In the genomic region with DNA sequence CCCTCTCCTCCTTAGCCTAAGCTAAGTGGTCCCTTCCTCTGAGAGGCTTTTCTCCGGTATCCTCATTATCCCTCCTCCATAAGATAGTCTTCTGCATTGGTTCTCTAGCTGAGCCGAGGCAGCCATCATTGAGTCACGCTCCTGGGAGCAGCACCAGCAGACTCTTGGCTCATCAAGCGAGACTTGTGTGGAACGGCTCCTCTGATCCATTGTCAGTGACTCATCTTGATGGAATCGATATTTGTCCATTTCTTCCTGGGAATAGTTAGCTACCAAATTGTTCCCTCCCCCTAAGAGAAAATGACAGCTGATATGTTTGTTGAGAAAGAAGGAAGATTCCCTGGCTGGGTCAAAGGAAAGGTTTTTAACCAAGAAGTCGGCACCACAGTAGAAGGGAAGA, we compare ENCODE assay signal across 24 mouse cellular contexts. TPM values are rescaled to one million over a fixed set of nuclear protein-coding genes. Genes with fewer than 3 reads are reported as not detected.
DNase-seq lines count a peak whose midpoint lies in the region; ATAC-seq lines count a peak whose summit lies in the region.
"Had no signal": no experiment of that assay in that cellular context is flagged by ENCODE, and none has a peak within 500 bp of the region (broad histone marks: within the 10 kb centered on the region; RNA-seq: fewer than 3 reads in every experiment).

No protein-coding gene starts in this region.

- peak overlapping the region; percentile 76; the same call in 1 of the 2 replicates for H3K27ac ChIP-seq in heart, embryonic 10.5 days
- H3K27ac ChIP-seq: embryonic facial prominence, embryonic 13.5 days; embryonic facial prominence, embryonic 15.5 days; forebrain, embryonic 13.5 days; forebrain, embryonic 15.5 days had no signal

- no peak overlapping the region for H3K4me3 ChIP-seq in heart, embryonic 10.5 days
- H3K4me3 ChIP-seq: embryonic facial prominence, embryonic 13.5 days; embryonic facial prominence, embryonic 15.5 days; erythroblast, embryonic 14.5 days; forebrain, embryonic 13.5 days; forebrain, embryonic 15.5 days had no signal

- H3K27me3 ChIP-seq in heart, embryonic 10.5 days (ENCODE audit: insufficient read depth, poor library complexity, severe bottlenecking): no peaks in the 10 kb centered on the region
- H3K27me3 ChIP-seq: embryonic facial prominence, embryonic 13.5 days; embryonic facial prominence, embryonic 15.5 days; forebrain, embryonic 15.5 days had no signal

- H3K36me3 ChIP-seq in heart, embryonic 10.5 days: no peaks in the 10 kb centered on the region
- H3K36me3 ChIP-seq: embryonic facial prominence, embryonic 13.5 days; embryonic facial prominence, embryonic 15.5 days; forebrain, embryonic 15.5 days had no signal

- no peaks in the 10 kb centered on the region for H3K9me3 ChIP-seq in heart, embryonic 10.5 days
- H3K9me3 ChIP-seq: embryonic facial prominence, embryonic 13.5 days; embryonic facial prominence, embryonic 15.5 days; forebrain, embryonic 13.5 days; forebrain, embryonic 15.5 days had no signal

- WGBS in heart, embryonic 10.5 days: 77% methylated on average over 7 of the region's 7 CpGs

- ATAC-seq in monocyte, adult 5-6 weeks (replicated peaks; ENCODE audit: insufficient number of reproducible peaks, low FRiP score, low TSS enrichment, poor library complexity, severe bottlenecking): no peak
- ATAC-seq: forebrain, embryonic 13.5 days; forebrain, embryonic 15.5 days; forebrain, postnatal 0 days had no signal

- DNase-seq in heart, embryonic 10.5 days (ENCODE audit: low spot score): no peak
- DNase-seq in heart, adult 18-20 months: no peak
- peak; percentile 54 for DNase-seq in Muller cell, postnatal 12 days (ENCODE audit: inconsistent ontology term)
- DNase-seq in NIH3T3 (ENCODE audit: low read depth): peak; percentile 38
- DNase-seq in ovary, adult 18-20 months (ENCODE audit: low spot score): no peak
- DNase-seq: adrenal gland, adult 2 months; adrenal gland, postnatal 10 days; adrenal gland, postnatal 25 days; cerebellum, adult 11 months; cerebellum, adult 18-20 months; cerebellum, adult 8-10 months; cerebellum, adult 9-11 months; cerebellum, postnatal 14 days; cerebellum, postnatal 36 days; forebrain, postnatal 0 days had no signal

- peaks cover 30% of the 10 kb centered on the region for H3K4me1 ChIP-seq in heart, embryonic 10.5 days
- H3K4me1 ChIP-seq: embryonic facial prominence, embryonic 13.5 days; embryonic facial prominence, embryonic 15.5 days; forebrain, embryonic 13.5 days; forebrain, embryonic 15.5 days had no signal

RNA-seq across cellular contexts. Expression of a gene that starts 17.2 kb away (rescaled TPM):
- polyA plus RNA-seq in heart, embryonic 10.5 days (2016; fragmentation: Nextera tagmentation; extraction: Ambion mirVana): 7.3 and 15.0 TPM in 2 replicates
- total RNA-seq in heart, adult 18-20 months (2021): 1 to 10 TPM; 2.8 to 5.6 TPM
- not detected in 3 replicates for total RNA-seq in monocyte, adult 5-6 weeks (2017)
- total RNA-seq: common myeloid progenitor, adult 5-6 weeks; MEL had no signal
- polyA plus RNA-seq: C2C12; erythroblast, embryonic 14.5 days had no signal

Comparison
In these comparisons a context has a peak if more than half of its experiments do, and no peak if none do; other contexts are left out.
1. DNase-seq: peak in Muller cell, postnatal 12 days (single experiment) and NIH3T3 (single experiment); none in heart, embryonic 10.5 days (single experiment), heart, adult 18-20 months (0 of 2) and ovary, adult 18-20 months (single experiment).